Mouse (Mus musculus) spleen, adult 2 months (tissue): ENCODE results near the gene Clec18a.
"Not testable (repeated sequence)": the region's sequence is repeated elsewhere in the genome, so short reads cannot be mapped to it uniquely, and the experiment has no call there.

Source experiments
- CTCF ChIP-seq: fragments of 200-500 bp; IDR thresholded peaks from 2 replicates; pipeline ENCODE4 v1.5.1; 2011; ENCODE audit warnings: mild to moderate bottlenecking, inconsistent platforms; ENCODE audit not compliant: insufficient read depth, insufficient read length, insufficient replicate concordance; ENCODE audit errors: extremely low read depth
- POLR2A ChIP-seq: fragments of 200-500 bp; IDR thresholded peaks from 2 replicates; pipeline ENCODE4 v1.6.1; 2011; ENCODE audit warnings: low read depth, low read length, inconsistent platforms

GRCm38 (mm10) chr8:111010230-111010991 lies 81.8 kb downstream of the Clec18a start:
- TF ChIP-seq CTCF, POLR2A: not testable (repeated sequence)
